Mouse (Mus musculus) ES-E14 (cell line): ENCODE measurements around the gene Lgals1.

ENCODE experiments used
- CHD2 ChIP-seq: IDR thresholded peaks from 2 replicates; pipeline ENCODE4 v1.6.1; 2014; ENCODE audit warnings: mild to moderate bottlenecking, low read depth, low read length, inconsistent platforms
- HCFC1 ChIP-seq: IDR thresholded peaks from 2 replicates; pipeline ENCODE4 v1.6.1; 2012; ENCODE audit warnings: low read length, inconsistent platforms, borderline replicate concordance; ENCODE audit not compliant: insufficient read depth
- MAFK ChIP-seq: IDR thresholded peaks from 2 replicates; pipeline ENCODE4 v1.6.1; 2014; ENCODE audit warnings: mild to moderate bottlenecking, low read depth, low read length, inconsistent platforms; ENCODE audit not compliant: insufficient read depth
- ZC3H11A ChIP-seq: IDR thresholded peaks from 2 replicates; pipeline ENCODE4 v1.6.1; 2012; ENCODE audit warnings: low read depth, mild to moderate bottlenecking, inconsistent platforms, low read length, borderline replicate concordance
- ZNF384 ChIP-seq: IDR thresholded peaks from 2 replicates; pipeline ENCODE4 v1.6.1; 2012; ENCODE audit warnings: low read depth, low read length, inconsistent platforms

DNA sequence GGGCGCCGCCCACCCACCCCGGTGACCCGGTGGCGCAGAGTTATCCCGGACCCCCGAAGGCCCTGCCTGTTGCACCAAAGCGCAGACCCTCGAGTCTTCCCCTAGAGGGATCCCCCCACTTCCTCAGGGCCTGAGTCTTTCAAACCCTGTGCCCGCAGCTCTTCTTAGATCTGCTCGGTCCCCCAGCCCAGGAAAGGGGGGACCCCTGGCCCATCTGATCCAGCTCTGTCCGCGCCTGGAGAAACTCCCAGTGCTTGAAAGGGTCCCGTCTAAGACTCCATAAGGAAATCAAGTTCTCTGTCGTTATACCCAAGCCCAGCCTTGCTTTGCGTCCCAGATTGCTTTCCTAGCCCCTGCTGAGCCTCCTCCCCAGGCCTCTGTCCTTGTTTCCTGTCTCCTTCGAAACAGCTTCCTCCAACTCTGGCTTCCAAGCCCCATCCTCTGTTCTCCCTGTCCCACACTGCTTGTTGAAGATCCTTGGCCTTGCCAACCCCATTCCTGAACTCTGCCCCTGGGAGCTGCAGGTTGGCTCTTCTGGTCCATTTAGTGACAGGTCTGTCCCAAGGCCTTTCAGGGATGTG lies 48.6 kb upstream of the Lgals1 start:
- TF ChIP-seq MAFK (no peak), CHD2 (no peak), ZNF384 (no peak), ZC3H11A (no peak), HCFC1 (no peak)
